In the genomic region with DNA sequence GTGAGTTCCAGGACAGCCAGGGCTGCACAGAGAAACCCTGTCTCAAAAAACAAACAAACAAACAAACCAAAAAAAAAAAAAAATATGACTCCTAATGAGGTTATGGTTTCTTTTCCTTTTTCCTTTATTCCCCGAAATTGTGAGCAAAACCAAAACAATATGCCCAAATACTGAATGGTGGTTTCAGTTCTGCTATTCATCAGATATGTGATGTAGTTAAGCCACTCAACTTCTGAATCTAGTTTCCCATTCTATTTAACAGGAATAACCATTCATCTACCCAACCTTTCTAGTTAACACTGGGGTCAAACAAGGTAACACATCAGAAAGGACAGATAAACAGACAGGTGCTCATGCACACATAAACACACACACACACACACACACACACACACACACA, we compare ENCODE assay signal across 23 mouse cellular contexts.
DNase-seq lines count a peak whose midpoint lies in the region; ATAC-seq and TF ChIP-seq lines count a peak whose summit lies in the region.
"Had no signal": no experiment of that assay in that cellular context is flagged by ENCODE, and none has a peak within 500 bp of the region (broad histone marks: within the 10 kb centered on the region; RNA-seq: fewer than 3 reads in every experiment).

No protein-coding gene starts in this region.

- no peak overlapping the region for H3K4me3 ChIP-seq in CH12.LX (replicated peaks in 1 of 3; ENCODE audit: low read depth in 2 of 3, low read length in 2 of 3, poor library complexity in 1 of 3)
- H3K4me3 ChIP-seq: embryonic facial prominence, embryonic 10.5 days; embryonic facial prominence, embryonic 12.5 days; forebrain, embryonic 13.5 days; forebrain, embryonic 15.5 days had no signal

- TF ChIP-seq EP300 in CH12.LX (IDR thresholded peaks at IDR 0.05; ENCODE audit: low read length): peak; percentile 53

- no peak overlapping the region for H3K9ac ChIP-seq in CH12.LX (ENCODE audit: insufficient read depth, low read depth)
- H3K9ac ChIP-seq: embryonic facial prominence, embryonic 12.5 days; forebrain, embryonic 13.5 days; forebrain, embryonic 15.5 days; forebrain, postnatal 0 days had no signal

- H3K4me2 ChIP-seq in CH12.LX (ENCODE audit: insufficient read depth, low read depth, poor library complexity, severe bottlenecking): no peak overlapping the region
- H3K4me2 ChIP-seq: embryonic facial prominence, embryonic 12.5 days; forebrain, embryonic 13.5 days; forebrain, embryonic 15.5 days had no signal

- no peaks in the 10 kb centered on the region for H3K9me3 ChIP-seq in CH12.LX (replicated peaks; ENCODE audit: low read length)
- H3K9me3 ChIP-seq: embryonic facial prominence, embryonic 10.5 days; embryonic facial prominence, embryonic 12.5 days; forebrain, embryonic 13.5 days; forebrain, embryonic 15.5 days had no signal

- no peak for TF ChIP-seq RAD21 in CH12.LX (IDR thresholded peaks at IDR 0.05; ENCODE audit: low read depth, low read length)

- H3K36me3 ChIP-seq in CH12.LX (replicated peaks in 1 of 2; ENCODE audit: control insufficient read depth in 1 of 2, insufficient read depth in 1 of 2, low read length in 1 of 2): peaks cover 26 to 71% of the 10 kb centered on the region in 2 experiments
- H3K36me3 ChIP-seq: embryonic facial prominence, embryonic 12.5 days; forebrain, embryonic 15.5 days had no signal

- ATAC-seq in granulocyte monocyte progenitor cell, adult 5-6 weeks (replicated peaks; ENCODE audit: poor library complexity, severe bottlenecking): peak; percentile 59
- ATAC-seq in megakaryocyte progenitor cell, adult 5-6 weeks (replicated peaks; ENCODE audit: poor library complexity): peak; percentile 28; the same call in 1 of the 2 replicates
- ATAC-seq: activated CD4-positive, CD25-positive, alpha-beta regulatory T cell, adult 4 months; CD4-positive, CD25-positive, alpha-beta regulatory T cell, adult 4 months; forebrain, embryonic 13.5 days; forebrain, embryonic 15.5 days; forebrain, postnatal 0 days; Patski had no signal

- peaks cover 3 to 26% of the 10 kb centered on the region in 2 experiments; a peak in 3 of 4 replicates for H3K4me1 ChIP-seq in CH12.LX (ENCODE audit: control insufficient read depth in 1 of 2, insufficient read depth in 2 of 2)

- no peaks in the 10 kb centered on the region for H3K27me3 ChIP-seq in CH12.LX (replicated peaks)
- H3K27me3 ChIP-seq: embryonic facial prominence, embryonic 12.5 days; forebrain, embryonic 13.5 days; forebrain, embryonic 15.5 days; Patski had no signal

- no peak for DNase-seq in CH12.LX (ENCODE audit: extremely low read depth)
- no peak for DNase-seq in adrenal gland, adult 2 months
- DNase-seq in left cerebral cortex, postnatal 25 days (ENCODE audit: low spot score in 2 of 2): no peak
- no peak for DNase-seq in ovary, postnatal 36 days (ENCODE audit: low spot score)
- DNase-seq: adrenal gland, postnatal 10 days; adrenal gland, postnatal 25 days; B cell, adult 2 months; cerebellum, adult 11 months; cerebellum, adult 18-20 months; cerebellum, adult 8-10 months; cerebellum, adult 9-11 months; cerebellum, postnatal 14 days; cerebellum, postnatal 36 days; forebrain, postnatal 0 days had no signal

- H3K79me2 ChIP-seq in CH12.LX (replicated peaks; ENCODE audit: control insufficient read depth, extremely low read depth, insufficient read depth, poor library complexity, severe bottlenecking): no peaks in the 10 kb centered on the region

- no peak overlapping the region for H3K27ac ChIP-seq in CH12.LX (ENCODE audit: insufficient read depth, low read depth)
- H3K27ac ChIP-seq: embryonic facial prominence, embryonic 10.5 days; embryonic facial prominence, embryonic 12.5 days; forebrain, embryonic 15.5 days had no signal

- no peak for TF ChIP-seq CTCF in CH12.LX (conservative IDR thresholded peaks at IDR 0.05 in 1 of 2, IDR thresholded peaks at IDR 0.05 in 1 of 2; ENCODE audit: low read depth in 2 of 2, low read length in 2 of 2)

- no peak for TF ChIP-seq POLR2A in CH12.LX (IDR thresholded peaks at IDR 0.05; ENCODE audit: low read depth, low read length)

- in situ Hi-C loops in CH12.LX (cut with MboI; ENCODE audit: low pct_ligation_motif_present, low pct_unique_long_range_greater_than_20kb, low sequenced_read_pairs): no loop called here

- dilution Hi-C loops in CH12.LX (cut with MboI; ENCODE audit: extremely low pct_ligation_motif_present, extremely low pct_unique_long_range_greater_than_20kb, low sequenced_read_pairs): no loop called here

- intact Hi-C loops in left cerebral cortex, postnatal 25 days (cut with DNase I): no loop called here

TF ChIP-seq in CH12.LX, 34 proteins besides CTCF, POLR2A, EP300 and RAD21:
- TF ChIP-seq IRF4 (IDR thresholded peaks at IDR 0.05; ENCODE audit: low read depth, low read length) (peak; percentile 73; the same call in 1 of the 2 replicates), JUND (conservative IDR thresholded peaks at IDR 0.05; ENCODE audit: low read depth, low read length) (no peak), ZNF384 (IDR thresholded peaks at IDR 0.05; ENCODE audit: low read depth, low read length) (peak; percentile 52; the same call in 1 of the 2 replicates)
